Mouse (Mus musculus) monocyte, adult 59 days (primary cell): Measurements from ENCODE around the gene Egflam. TPM values are rescaled to one million over a fixed set of nuclear protein-coding genes. Genes with fewer than 3 reads are reported as not detected.

Experiments
- total RNA-seq, 2 experiments: library from RNA; stranded (reverse); gene quantifications; one replicate each; pipeline ENCODE4 v1.2.4; 2023

The Egflam gene
- not detected for total RNA-seq

DNA sequence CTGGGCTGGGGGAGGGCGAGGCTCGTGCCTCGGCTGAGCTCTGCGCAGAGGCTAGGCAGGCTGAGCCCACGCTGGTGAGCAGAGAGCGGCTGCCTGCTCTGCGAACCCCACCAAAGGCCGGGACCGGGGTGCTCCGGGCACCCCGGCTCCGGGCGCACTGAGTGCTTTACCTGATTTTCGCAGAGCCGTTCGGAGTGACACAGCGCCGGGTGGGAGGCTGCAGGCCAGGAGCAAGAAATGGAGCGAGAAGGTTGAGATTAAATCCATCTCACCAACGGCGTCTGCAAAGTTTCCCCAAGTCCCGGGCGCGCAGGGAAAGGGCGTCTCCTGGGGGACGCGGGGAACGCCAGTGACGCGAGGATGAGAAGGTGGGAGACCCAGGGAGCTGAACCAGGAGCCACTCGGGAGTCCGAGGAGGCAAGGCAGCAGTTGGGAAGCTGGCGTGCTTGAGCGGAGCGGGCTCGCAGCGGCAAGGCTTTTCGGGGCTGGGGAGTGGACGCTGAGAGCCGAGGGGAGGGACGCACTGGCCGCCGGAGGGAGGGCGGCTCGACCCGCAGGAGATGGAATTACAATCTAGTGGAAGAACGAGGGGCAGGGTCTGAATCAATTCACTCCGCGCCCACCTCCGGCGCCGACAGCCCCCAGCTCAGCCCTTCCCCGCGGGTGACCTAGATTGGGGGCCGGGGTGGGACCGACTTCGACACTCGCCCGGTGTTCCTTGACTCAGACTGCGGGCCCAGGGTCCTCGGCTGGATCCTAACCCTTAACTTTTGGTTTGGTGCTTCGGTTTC is at the start of gene Egflam:
TSS of gene Egflam (minus strand) at position 578 of the 791 bp plus-strand sequence.

